Mouse (Mus musculus) heart, embryonic 15.5 days (tissue): Measurements from ENCODE around the gene Ankrd6. TPM values are rescaled to one million over a fixed set of nuclear protein-coding genes. Genes with fewer than 3 reads are reported as not detected.
A peak's percentile ranks its signal among the peaks of the same experiment; 100 is the strongest.

Source experiments
- ATAC-seq: fragments of 200-750 bp; cut with Nextera tagmentation; replicated peaks from 2 replicates; pipeline ENCODE4 v1.8.0; 2017; ENCODE audit warnings: low read depth, moderate TSS enrichment; ENCODE audit not compliant: insufficient number of reproducible peaks, insufficient read depth, low FRiP score
- H3K27ac ChIP-seq: fragments of 300-500 bp; sonication (generic); 2 replicates; pipeline ENCODE4 v1.5.1; 2015; ENCODE audit warnings: mild to moderate bottlenecking, inconsistent platforms
- H3K27me3 ChIP-seq: fragments of 300-500 bp; sonication (generic); 2 replicates; pipeline ENCODE4 v1.6.1; 2015; ENCODE audit warnings: inconsistent platforms
- H3K36me3 ChIP-seq: fragments of 300-500 bp; sonication (generic); 2 replicates; pipeline ENCODE4 v1.6.1; 2015; ENCODE audit warnings: mild to moderate bottlenecking, inconsistent platforms
- H3K4me1 ChIP-seq: fragments of 300-500 bp; sonication (generic); replicated peaks from 2 replicates; pipeline ENCODE4 v1.6.1; 2015; ENCODE audit warnings: inconsistent platforms
- H3K4me2 ChIP-seq: fragments of 300-500 bp; sonication (generic); 2 replicates; pipeline ENCODE4 v1.6.1; 2015; ENCODE audit warnings: inconsistent platforms, mild to moderate bottlenecking, moderate library complexity
- H3K4me3 ChIP-seq: fragments of 300-500 bp; sonication (generic); 2 replicates; pipeline ENCODE4 v1.5.1; 2015; ENCODE audit warnings: mild to moderate bottlenecking, inconsistent platforms
- H3K9ac ChIP-seq: fragments of 300-500 bp; sonication (generic); 2 replicates; pipeline ENCODE4 v1.6.1; 2015; ENCODE audit warnings: mild to moderate bottlenecking, inconsistent platforms
- H3K9me3 ChIP-seq: fragments of 300-500 bp; sonication (generic); replicated peaks from 2 replicates; pipeline ENCODE4 v1.6.1; 2016; ENCODE audit warnings: inconsistent platforms
- WGBS: fragments of 180-500 bp; shearing (Covaris S2); methylation state at CpG from one replicate; pipeline ENCODE4 v1.1.7; 2015; ENCODE audit warnings: mixed read lengths; 5-methylcytosine and 5-hydroxymethylcytosine counted together
- polyA plus RNA-seq: library from polyadenylated mRNA; unstranded; fragments of >200 nt; fragmentation: Nextera tagmentation; extraction: Ambion mirVana; gene quantifications from 2 replicates; pipeline ENCODE4 v1.2.1, GENCODE M21; 2015

The Ankrd6 gene
- 4.1 and 6.3 TPM in 2 replicates for polyA plus RNA-seq

GRCm38 (mm10) chr4:32950356-32951034 is at the start of gene Ankrd6:
Ankrd6 (minus strand) TSS chr4:32950841.
- H3K4me2 ChIP-seq = peak within 1 kb of the TSS; percentile 95
- whole genome bisulfite sequencing = under 1% methylated on average over 49 of the region's 66 CpGs
- ATAC-seq = peak; percentile 88
- H3K9me3 ChIP-seq = no peaks in the 10 kb centered on the region
- peaks cover 13% of the 10 kb centered on the region for H3K27me3 ChIP-seq
- H3K4me1 ChIP-seq = peaks cover 30% of the 10 kb centered on the region
- peak within 1 kb of the TSS; percentile 78 for H3K4me3 ChIP-seq
- peak within 1 kb of the TSS; percentile 13; the same call in 1 of the 2 replicates for H3K27ac ChIP-seq
- no peaks in the 10 kb centered on the region for H3K36me3 ChIP-seq
- peak within 1 kb of the TSS; percentile 71 for H3K9ac ChIP-seq

- 93% methylated on average over 8 of the region's 8 CpGs for WGBS
- no peak overlapping the region for H3K27ac ChIP-seq
- no peak overlapping the region for H3K9ac ChIP-seq
- no peak for ATAC-seq
- H3K4me3 ChIP-seq = no peak overlapping the region
- H3K9me3 ChIP-seq = no peaks in the 10 kb centered on the region
- H3K27me3 ChIP-seq = no peaks in the 10 kb centered on the region
- H3K36me3 ChIP-seq = no peaks in the 10 kb centered on the region
- H3K4me1 ChIP-seq = no peaks in the 10 kb centered on the region
- H3K4me2 ChIP-seq = no peak overlapping the region
Observed at GRCm38 (mm10) chr4:32998996-32999395, 48.4 kb upstream of the Ankrd6 start.

- no peaks in the 10 kb centered on the region for H3K27me3 ChIP-seq
- H3K36me3 ChIP-seq = no peaks in the 10 kb centered on the region
- H3K4me1 ChIP-seq = no peaks in the 10 kb centered on the region
- no peaks in the 10 kb centered on the region for H3K9me3 ChIP-seq
- H3K27ac ChIP-seq = no peak overlapping the region
- no peak overlapping the region for H3K9ac ChIP-seq
- H3K4me3 ChIP-seq = no peak overlapping the region
- WGBS = 83% methylated on average over 5 of the region's 5 CpGs
- no peak overlapping the region for H3K4me2 ChIP-seq
- no peak for ATAC-seq
Observed at GRCm38 (mm10) chr4:32997571-32997970, 46.9 kb upstream of the Ankrd6 start.

GRCm38 (mm10) chr4:32996083-32996482 is 45.4 kb upstream of the Ankrd6 start:
- Histone ChIP-seq H3K36me3 (no peaks in the 10 kb centered on the region), H3K27ac (no peak overlapping the region), H3K27me3 (no peaks in the 10 kb centered on the region), H3K9ac (no peak overlapping the region), H3K4me3 (no peak overlapping the region), H3K9me3 (no peaks in the 10 kb centered on the region), H3K4me1 (0 out of 2 replicates have a peak, but pooled peaks cover 2% of the 10 kb centered on the region), H3K4me2 (no peak overlapping the region)
- 94% methylated on average over 5 of the region's 5 CpGs for WGBS
- no peak for ATAC-seq

GRCm38 (mm10) chr4:32994168-32994567 is 43.5 kb upstream of the Ankrd6 start:
- Histone ChIP-seq H3K36me3 (no peaks in the 10 kb centered on the region), H3K4me1 (0 out of 2 replicates have a peak, but pooled peaks cover 2% of the 10 kb centered on the region), H3K4me3 (no peak overlapping the region), H3K9ac (no peak overlapping the region), H3K9me3 (no peaks in the 10 kb centered on the region), H3K4me2 (no peak overlapping the region), H3K27me3 (no peaks in the 10 kb centered on the region), H3K27ac (no peak overlapping the region)
- ATAC-seq = no peak
- whole genome bisulfite sequencing = 82% methylated on average over 3 of the region's 3 CpGs

GRCm38 (mm10) chr4:32989346-32989745 is 38.7 kb upstream of the Ankrd6 start:
- Histone ChIP-seq H3K9ac (no peak overlapping the region), H3K27ac (no peak overlapping the region), H3K36me3 (no peaks in the 10 kb centered on the region), H3K4me3 (no peak overlapping the region), H3K27me3 (no peaks in the 10 kb centered on the region), H3K4me1 (peaks cover 24% of the 10 kb centered on the region), H3K9me3 (no peaks in the 10 kb centered on the region), H3K4me2 (no peak overlapping the region)
- no peak for ATAC-seq
- 81% methylated on average over 2 of the region's 2 CpGs for WGBS

GRCm38 (mm10) chr4:32987006-32987405 is 36.4 kb upstream of the Ankrd6 start:
- H3K9me3 ChIP-seq = no peaks in the 10 kb centered on the region
- no peak overlapping the region for H3K27ac ChIP-seq
- no peak overlapping the region for H3K9ac ChIP-seq
- no peaks in the 10 kb centered on the region for H3K36me3 ChIP-seq
- H3K4me2 ChIP-seq = no peak overlapping the region
- no peak for ATAC-seq
- H3K4me1 ChIP-seq = peaks cover 30% of the 10 kb centered on the region
- no peaks in the 10 kb centered on the region for H3K27me3 ChIP-seq
- no peak overlapping the region for H3K4me3 ChIP-seq
- WGBS = 64% methylated on average over 3 of the region's 3 CpGs

- Histone ChIP-seq H3K9ac (no peak overlapping the region), H3K27me3 (no peaks in the 10 kb centered on the region), H3K4me2 (peak overlapping the region; percentile 94; the same call in 1 of the 2 replicates), H3K4me3 (peak overlapping the region; percentile 69; the same call in 1 of the 2 replicates), H3K4me1 (peaks cover 37% of the 10 kb centered on the region), H3K36me3 (no peaks in the 10 kb centered on the region), H3K27ac (peak overlapping the region; percentile 82), H3K9me3 (no peaks in the 10 kb centered on the region)
- 10% methylated on average over 3 of the region's 3 CpGs for WGBS
- ATAC-seq = peak; percentile 33
Observed at GRCm38 (mm10) chr4:32985684-32986083, 35.0 kb upstream of the Ankrd6 start.

GRCm38 (mm10) chr4:32984801-32985675 is 34.4 kb upstream of the Ankrd6 start:
- no peak for ATAC-seq
- peak overlapping the region; percentile 74; the same call in 1 of the 2 replicates for H3K9ac ChIP-seq
- peak overlapping the region; percentile 94 for H3K4me2 ChIP-seq
- H3K27ac ChIP-seq = peak overlapping the region; percentile 82
- no peaks in the 10 kb centered on the region for H3K27me3 ChIP-seq
- WGBS = 18% methylated on average over 13 of the region's 13 CpGs
- H3K4me3 ChIP-seq = peak overlapping the region; percentile 69
- no peaks in the 10 kb centered on the region for H3K9me3 ChIP-seq
- H3K36me3 ChIP-seq = no peaks in the 10 kb centered on the region
- H3K4me1 ChIP-seq = peaks cover 37% of the 10 kb centered on the region

- Histone ChIP-seq H3K4me2 (peak overlapping the region; percentile 94), H3K36me3 (no peaks in the 10 kb centered on the region), H3K4me3 (peak overlapping the region; percentile 69), H3K9me3 (no peaks in the 10 kb centered on the region), H3K9ac (peak overlapping the region; percentile 74), H3K27ac (peak overlapping the region; percentile 82), H3K4me1 (peaks cover 37% of the 10 kb centered on the region), H3K27me3 (no peaks in the 10 kb centered on the region)
- no peak for ATAC-seq
- WGBS = 2% methylated on average over 13 of the region's 13 CpGs
Observed at GRCm38 (mm10) chr4:32984242-32984641, 33.6 kb upstream of the Ankrd6 start.
